Mouse (Mus musculus): Measurements from ENCODE around the gene Acp2.

DNA sequence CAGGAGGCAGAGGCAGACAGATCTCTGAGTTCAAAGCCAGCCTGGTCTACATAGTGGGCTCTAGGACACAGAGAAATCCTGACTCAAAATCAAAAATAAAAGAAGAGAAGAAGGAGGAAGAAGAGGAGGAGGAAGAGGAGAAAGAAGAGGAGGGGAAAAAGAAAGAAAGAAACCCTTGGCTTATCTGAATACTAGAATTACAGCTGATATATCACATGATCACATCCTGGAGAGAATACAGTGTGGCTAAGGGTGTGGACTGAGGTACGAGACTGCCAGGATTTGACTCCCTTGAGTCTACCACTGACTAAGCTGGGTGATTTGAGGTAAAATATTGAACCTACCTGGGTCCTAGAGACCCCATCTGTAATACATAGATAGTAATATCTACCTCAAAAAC, 16.5 kb upstream of the Acp2 start:
- TF ChIP-seq CTCF (IDR thresholded peaks at IDR 0.05; ENCODE audit: extremely low read depth, insufficient read length, insufficient replicate concordance, low read depth, low read length) (no peak), POLR2A (IDR thresholded peaks at IDR 0.05; ENCODE audit: low read depth, low read length) (no peak)

Data from small intestine, adult 2 months (tissue).